Mouse (Mus musculus) limb, embryonic 12.5 days (tissue): ENCODE results near the gene Ccdc83. TPM values are rescaled to one million over a fixed set of nuclear protein-coding genes. Genes with fewer than 3 reads are reported as not detected.
A peak's percentile ranks its signal among the peaks of the same experiment; 100 is the strongest.

Experiments used
- ATAC-seq: fragments of 200-750 bp; cut with Nextera tagmentation; 2 replicates; pipeline ENCODE4 v1.8.0; 2017; ENCODE audit warnings: low read depth, moderate TSS enrichment; ENCODE audit not compliant: insufficient number of reproducible peaks, insufficient read depth, low FRiP score, low TSS enrichment
- H3K27ac ChIP-seq: fragments of 300-500 bp; sonication (generic); 2 replicates; pipeline ENCODE4 v1.5.1; 2016; ENCODE audit warnings: mild to moderate bottlenecking, moderate library complexity
- H3K27me3 ChIP-seq: fragments of 300-500 bp; sonication (generic); 2 replicates; pipeline ENCODE4 v1.6.1; 2016; ENCODE audit warnings: mild to moderate bottlenecking, moderate library complexity
- H3K36me3 ChIP-seq: fragments of 300-500 bp; sonication (generic); 2 replicates; pipeline ENCODE4 v1.6.1; 2016; ENCODE audit warnings: mild to moderate bottlenecking, moderate library complexity
- H3K4me1 ChIP-seq: fragments of 300-500 bp; sonication (generic); replicated peaks from 2 replicates; pipeline ENCODE4 v1.6.1; 2016
- H3K4me2 ChIP-seq: fragments of 300-500 bp; sonication (generic); 2 replicates; pipeline ENCODE4 v1.6.1; 2016; ENCODE audit warnings: mild to moderate bottlenecking, moderate library complexity
- H3K4me3 ChIP-seq: fragments of 300-500 bp; sonication (generic); replicated peaks from 2 replicates; pipeline ENCODE4 v1.5.1; 2016; ENCODE audit warnings: mild to moderate bottlenecking
- H3K9ac ChIP-seq: fragments of 300-500 bp; sonication (generic); replicated peaks from 2 replicates; pipeline ENCODE4 v1.6.1; 2016; ENCODE audit warnings: mild to moderate bottlenecking, moderate library complexity
- H3K9me3 ChIP-seq: fragments of 300-500 bp; sonication (generic); 2 replicates; pipeline ENCODE4 v1.6.1; 2016; ENCODE audit warnings: mild to moderate bottlenecking, moderate library complexity
- WGBS: fragments of 180-500 bp; shearing (Covaris S2); methylation state at CpG from one replicate; pipeline ENCODE4 v1.1.7; 2016; 5-methylcytosine and 5-hydroxymethylcytosine counted together
- polyA plus RNA-seq: library from polyadenylated mRNA; unstranded; fragments of >200 nt; fragmentation: Nextera tagmentation; extraction: Ambion mirVana; gene quantifications from 2 replicates; pipeline ENCODE4 v1.2.1, GENCODE M21; 2016

Gene Ccdc83
- polyA plus RNA-seq, 1 experiment from 2014 or later: not detected

DNA sequence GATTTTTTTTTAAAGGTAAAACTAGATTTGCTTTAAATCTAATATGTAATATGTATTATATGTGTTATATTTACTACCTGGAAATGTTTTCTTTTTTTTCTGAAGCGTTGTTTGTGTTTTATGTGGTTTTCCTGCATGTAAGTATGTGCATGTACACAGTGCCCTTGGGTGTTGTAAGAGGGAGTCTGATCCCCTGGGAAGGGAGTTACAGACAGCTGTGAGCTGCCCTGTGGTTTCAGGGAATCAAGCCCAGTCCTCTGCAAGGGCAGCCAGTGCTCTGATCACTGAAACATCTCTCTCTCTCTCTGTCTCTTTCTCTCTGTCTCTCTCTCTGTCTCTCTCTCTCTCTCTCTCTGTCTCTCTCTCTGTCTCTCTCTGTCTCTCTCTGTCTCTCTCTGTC, 17.2 kb upstream of the Ccdc83 start:
- Histone ChIP-seq H3K4me2 (no peak overlapping the region), H3K36me3 (no peaks in the 10 kb centered on the region), H3K4me3 (no peak overlapping the region), H3K9ac (no peak overlapping the region), H3K9me3 (no peaks in the 10 kb centered on the region), H3K27ac (no peak overlapping the region), H3K4me1 (peaks cover 16% of the 10 kb centered on the region), H3K27me3 (no peaks in the 10 kb centered on the region)
- 86% methylated on average over 1 of the region's 1 CpGs for WGBS
- ATAC-seq: no peak

DNA sequence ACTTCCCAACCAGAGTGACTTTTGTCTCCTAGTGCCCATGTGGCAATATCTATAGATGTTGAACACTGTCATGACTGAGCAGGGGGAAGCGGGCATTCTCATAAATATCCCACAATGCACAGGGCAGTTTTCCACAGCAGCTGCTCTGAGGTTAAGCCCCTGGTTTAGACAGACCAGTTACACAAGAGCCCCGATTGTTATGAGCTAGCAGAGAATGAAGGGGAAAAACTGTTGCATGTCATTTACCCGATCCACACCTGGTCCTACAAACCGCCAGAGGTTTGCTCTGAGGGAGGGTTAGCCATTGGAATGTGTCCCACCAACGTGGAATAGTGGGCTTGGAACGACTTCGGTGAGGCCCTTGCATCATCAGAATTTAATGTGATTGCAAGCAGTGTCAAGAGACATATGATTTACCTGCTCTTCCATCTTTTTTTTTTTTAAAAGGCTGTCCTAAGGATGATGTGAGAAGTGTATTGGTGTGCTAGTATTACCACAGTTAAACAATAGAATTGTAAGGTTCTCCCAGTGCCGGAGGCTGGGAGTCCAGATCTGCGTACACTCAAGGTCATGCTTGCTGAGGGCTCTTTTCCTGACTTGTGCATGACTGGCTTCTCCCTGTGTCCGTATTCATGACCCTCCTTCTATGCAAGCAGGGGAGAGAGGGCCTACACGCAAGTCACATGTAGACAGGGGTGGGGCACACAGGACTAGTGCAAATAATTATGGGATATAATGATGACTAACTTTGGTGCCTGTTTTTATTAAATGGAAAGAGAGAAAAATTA, 16.4 kb upstream of the Ccdc83 start:
- Histone ChIP-seq H3K4me2 (no peak overlapping the region), H3K4me3 (no peak overlapping the region), H3K27me3 (no peaks in the 10 kb centered on the region), H3K4me1 (peaks cover 16% of the 10 kb centered on the region), H3K9ac (no peak overlapping the region), H3K27ac (0 out of 2 replicates have a peak overlapping the region, but pooled peaks have one; percentile 35), H3K36me3 (no peaks in the 10 kb centered on the region), H3K9me3 (no peaks in the 10 kb centered on the region)
- ATAC-seq: 0 out of 2 replicates have a peak, but pooled peaks have one; percentile 57
- 62% methylated on average over 11 of the region's 11 CpGs for WGBS

DNA sequence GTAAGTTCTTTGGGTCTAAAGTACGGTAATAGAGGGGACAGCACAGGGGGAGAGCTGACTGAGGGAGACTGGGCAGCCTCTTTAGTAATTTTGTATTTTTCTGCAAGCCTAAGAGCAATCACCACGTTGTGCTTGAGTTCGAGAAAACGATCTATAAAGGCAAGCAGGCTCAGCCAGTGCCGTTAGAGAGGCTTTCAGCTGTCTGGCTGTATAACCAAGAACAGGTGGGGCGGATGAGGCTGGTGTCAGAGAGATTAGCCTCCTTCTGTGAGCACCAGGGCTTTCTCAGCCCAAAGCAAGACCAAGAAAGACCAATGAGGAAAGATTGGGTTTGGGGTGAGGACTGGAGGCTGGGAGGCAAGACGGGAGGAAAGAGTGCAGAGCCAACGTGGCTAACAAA, 15.3 kb upstream of the Ccdc83 start:
- Histone ChIP-seq H3K9me3 (no peaks in the 10 kb centered on the region), H3K4me1 (peaks cover 16% of the 10 kb centered on the region), H3K4me3 (no peak overlapping the region), H3K4me2 (0 out of 2 replicates have a peak overlapping the region, but pooled peaks have one; percentile 4), H3K27ac (peak overlapping the region; percentile 50; the same call in 1 of the 2 replicates), H3K27me3 (no peaks in the 10 kb centered on the region), H3K9ac (no peak overlapping the region), H3K36me3 (no peaks in the 10 kb centered on the region)
- 28% methylated on average over 8 of the region's 8 CpGs for WGBS
- peak; percentile 26 for ATAC-seq

DNA sequence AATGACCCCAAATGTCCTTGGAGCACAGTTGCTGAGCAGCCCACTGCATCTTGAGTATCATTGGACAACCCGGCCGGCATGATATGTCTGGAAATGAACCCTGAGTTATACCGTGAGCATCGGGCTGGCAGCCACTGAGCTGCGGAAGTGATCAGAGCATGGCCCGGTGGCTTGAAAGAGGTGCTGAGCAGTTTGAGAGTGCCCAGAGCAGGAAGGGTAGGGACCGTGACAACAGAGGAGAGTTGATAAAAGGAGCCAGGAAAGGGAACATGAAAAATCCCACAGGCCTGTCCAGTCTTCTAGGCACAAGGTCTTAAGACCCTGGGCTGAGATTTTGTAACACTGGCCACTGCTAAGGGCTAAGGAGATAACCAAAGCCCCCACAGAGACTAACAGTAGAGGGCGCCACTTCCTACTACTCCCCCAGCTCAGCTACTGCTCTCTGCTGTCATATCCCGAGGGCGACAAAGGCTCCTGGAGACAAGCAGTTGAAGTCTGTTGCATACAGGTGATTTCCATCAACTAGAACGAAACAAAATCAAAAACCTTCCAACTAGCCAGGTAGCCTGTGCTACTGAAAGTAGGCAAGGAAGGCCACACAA, 14.8 kb upstream of the Ccdc83 start:
- H3K4me3 ChIP-seq: no peak overlapping the region
- H3K27ac ChIP-seq: peak overlapping the region; percentile 50; the same call in 1 of the 2 replicates
- H3K4me1 ChIP-seq: peaks cover 16% of the 10 kb centered on the region
- H3K9ac ChIP-seq: no peak overlapping the region
- H3K36me3 ChIP-seq: no peaks in the 10 kb centered on the region
- 0 out of 2 replicates have a peak overlapping the region, but pooled peaks have one; percentile 4 for H3K4me2 ChIP-seq
- 67% methylated on average over 11 of the region's 11 CpGs for WGBS
- no peak for ATAC-seq
- H3K27me3 ChIP-seq: no peaks in the 10 kb centered on the region
- H3K9me3 ChIP-seq: no peaks in the 10 kb centered on the region

DNA sequence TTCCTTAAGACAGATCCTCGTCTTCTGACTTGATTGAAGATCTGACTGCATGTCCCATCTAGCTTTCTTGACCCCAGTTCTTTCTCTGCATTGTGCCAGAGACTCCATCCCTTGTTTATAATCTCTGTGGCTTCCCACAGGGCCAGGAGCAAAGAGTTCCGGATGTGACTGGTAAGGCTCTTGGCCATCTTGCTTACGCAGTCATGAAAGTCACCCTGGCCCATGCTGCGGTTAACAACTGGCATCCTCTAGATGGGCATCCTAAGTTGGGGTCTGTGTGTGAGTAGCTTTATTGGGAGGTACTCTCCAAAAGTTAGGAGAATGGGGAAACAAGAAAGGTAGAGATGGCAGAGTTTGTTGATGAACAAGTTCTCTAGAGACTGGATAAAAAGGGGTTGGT, 13.6 kb upstream of the Ccdc83 start:
- Histone ChIP-seq H3K4me3 (no peak overlapping the region), H3K4me2 (no peak overlapping the region), H3K9ac (no peak overlapping the region), H3K4me1 (peaks cover 16% of the 10 kb centered on the region), H3K27ac (no peak overlapping the region), H3K36me3 (no peaks in the 10 kb centered on the region), H3K27me3 (no peaks in the 10 kb centered on the region), H3K9me3 (no peaks in the 10 kb centered on the region)
- 91% methylated on average over 4 of the region's 4 CpGs for WGBS
- no peak for ATAC-seq

DNA sequence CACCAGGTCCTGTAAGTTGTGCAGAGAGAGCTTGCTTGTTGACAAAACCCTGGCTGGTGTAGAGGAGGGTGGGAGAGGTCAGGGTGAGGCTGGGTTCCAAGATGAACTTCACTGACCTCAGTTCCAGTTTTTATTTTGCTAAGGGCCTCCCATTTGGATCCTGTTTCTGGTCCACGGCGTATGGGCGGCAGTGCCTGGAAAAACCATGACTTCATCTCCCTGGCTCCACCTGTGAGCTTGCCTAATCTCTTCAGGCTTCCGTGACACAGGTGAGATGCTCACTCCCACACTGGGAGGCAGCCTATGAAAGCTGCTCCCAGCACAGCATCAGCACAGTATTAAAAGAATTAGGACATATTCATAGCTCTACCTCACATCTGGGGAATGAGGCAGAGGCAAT, 12.2 kb upstream of the Ccdc83 start:
- H3K27me3 ChIP-seq: no peaks in the 10 kb centered on the region
- no peak overlapping the region for H3K4me3 ChIP-seq
- H3K36me3 ChIP-seq: no peaks in the 10 kb centered on the region
- ATAC-seq: no peak
- no peaks in the 10 kb centered on the region for H3K9me3 ChIP-seq
- no peak overlapping the region for H3K9ac ChIP-seq
- 81% methylated on average over 4 of the region's 4 CpGs for WGBS
- no peak overlapping the region for H3K4me2 ChIP-seq
- peaks cover 16% of the 10 kb centered on the region for H3K4me1 ChIP-seq
- H3K27ac ChIP-seq: no peak overlapping the region

DNA sequence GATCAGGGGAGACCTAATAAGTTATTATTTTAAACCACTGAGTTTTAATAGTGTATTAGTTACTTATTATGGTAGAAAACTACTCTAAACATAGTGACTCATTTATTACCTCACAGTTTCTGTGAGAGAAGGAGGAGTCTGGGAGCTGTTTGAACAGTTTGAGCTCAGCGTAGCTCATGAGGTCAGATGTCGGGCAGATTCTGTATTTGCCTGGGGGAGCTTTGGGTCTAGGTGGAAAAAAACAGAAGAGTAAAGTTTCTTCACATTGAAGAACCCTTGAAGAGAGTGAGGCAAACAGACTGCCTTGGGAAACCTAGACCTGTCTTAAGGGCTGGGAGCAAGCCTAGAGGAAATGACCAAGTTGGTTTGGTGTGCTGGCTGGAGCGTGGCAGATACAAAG, 11.7 kb upstream of the Ccdc83 start:
- no peak overlapping the region for H3K9ac ChIP-seq
- H3K4me2 ChIP-seq: no peak overlapping the region
- H3K4me3 ChIP-seq: no peak overlapping the region
- no peaks in the 10 kb centered on the region for H3K27me3 ChIP-seq
- WGBS: 68% methylated on average over 3 of the region's 3 CpGs
- ATAC-seq: no peak
- no peak overlapping the region for H3K27ac ChIP-seq
- H3K36me3 ChIP-seq: no peaks in the 10 kb centered on the region
- no peaks in the 10 kb centered on the region for H3K9me3 ChIP-seq
- peaks cover 16% of the 10 kb centered on the region for H3K4me1 ChIP-seq

DNA sequence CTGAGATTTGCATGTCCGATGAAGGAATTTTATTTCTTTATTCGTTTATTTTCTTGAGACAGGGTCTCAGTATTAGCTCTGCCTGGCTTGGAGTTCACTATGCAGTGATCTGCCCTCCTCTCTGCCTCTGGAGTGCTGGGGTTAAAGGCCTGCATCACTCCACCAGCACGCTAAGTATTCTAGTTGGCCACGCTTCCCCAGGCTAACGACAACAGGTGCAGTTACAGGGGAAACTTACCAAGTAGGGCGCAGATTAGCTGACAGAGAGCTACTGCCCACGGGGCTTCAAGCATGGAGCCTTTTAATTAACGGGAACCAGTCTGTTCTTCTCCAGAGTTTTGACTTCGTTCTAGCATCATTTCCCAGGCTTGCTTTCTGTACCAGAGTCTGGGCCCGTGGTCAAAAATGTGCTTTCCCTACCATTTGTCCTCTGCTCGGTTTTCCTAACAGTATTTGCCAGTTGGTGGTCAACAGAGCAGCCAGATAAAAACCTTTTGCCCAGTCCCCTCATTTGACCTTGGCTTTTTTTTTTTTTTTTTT, 9.1 kb upstream of the Ccdc83 start:
- Histone ChIP-seq H3K9me3 (no peaks in the 10 kb centered on the region; the same call in 1 of the 2 replicates), H3K9ac (no peak overlapping the region), H3K4me2 (no peak overlapping the region), H3K36me3 (no peaks in the 10 kb centered on the region), H3K27ac (no peak overlapping the region), H3K4me1 (no peaks in the 10 kb centered on the region), H3K4me3 (no peak overlapping the region), H3K27me3 (no peaks in the 10 kb centered on the region)
- ATAC-seq: no peak
- 48% methylated on average over 11 of the region's 11 CpGs for WGBS

DNA sequence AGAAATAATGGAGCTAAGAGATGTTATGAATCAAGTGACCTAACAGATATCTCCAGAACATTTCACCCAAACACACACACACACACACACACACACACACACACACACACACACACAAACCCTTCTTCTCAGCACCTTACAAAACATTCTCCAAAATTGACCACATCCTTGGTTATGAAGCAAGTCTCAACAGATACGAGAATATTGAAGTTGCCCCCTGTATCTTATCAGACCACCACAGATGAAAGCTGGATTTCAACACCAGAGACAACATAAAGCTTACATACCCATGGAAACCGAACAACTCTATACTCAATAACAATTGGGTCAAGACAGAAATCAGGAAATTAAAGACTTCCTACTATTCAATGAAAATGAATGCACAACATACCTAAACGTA, 4.6 kb upstream of the Ccdc83 start:
- WGBS: 84% methylated on average over 3 of the region's 3 CpGs
- Histone ChIP-seq H3K4me2 (no peak overlapping the region), H3K4me3 (no peak overlapping the region), H3K9ac (no peak overlapping the region), H3K4me1 (no peaks in the 10 kb centered on the region; the same call in 1 of the 2 replicates), H3K36me3 (no peaks in the 10 kb centered on the region), H3K27me3 (no peaks in the 10 kb centered on the region), H3K27ac (no peak overlapping the region), H3K9me3 (no peaks in the 10 kb centered on the region; the same call in 1 of the 2 replicates)
- ATAC-seq: no peak

DNA sequence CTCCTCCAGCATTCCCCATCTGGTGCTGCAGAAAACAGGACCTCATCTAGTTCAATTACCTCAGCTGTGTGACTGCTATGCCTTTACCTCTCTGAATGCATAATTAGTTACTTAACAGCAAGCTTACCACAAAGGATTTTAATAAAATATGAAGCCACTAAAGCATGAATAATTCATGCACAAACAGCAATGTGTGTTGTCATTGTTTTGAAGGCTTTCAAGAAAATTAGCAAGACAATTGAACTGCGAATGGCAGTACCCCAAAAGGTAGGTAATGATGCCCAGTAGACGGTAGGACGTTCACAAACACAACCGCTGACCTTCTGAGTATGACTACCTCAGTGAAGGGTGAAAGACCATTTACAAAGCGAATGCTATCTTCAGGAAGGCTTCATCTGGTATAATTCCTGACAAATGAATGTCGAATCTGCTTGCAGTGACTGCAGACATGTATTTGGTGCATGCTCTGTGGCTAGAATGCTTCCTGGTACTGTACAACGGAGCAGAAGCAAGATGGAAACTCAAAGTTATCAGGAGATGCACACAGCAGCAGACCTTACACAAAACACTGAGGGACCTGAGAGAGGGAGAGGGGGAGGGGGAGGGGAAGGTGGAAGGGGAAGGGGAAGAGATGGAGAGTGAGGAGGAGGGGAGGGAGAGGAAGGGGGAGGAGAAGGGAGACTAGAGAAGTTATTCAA, 3.5 kb downstream of the Ccdc83 start:
- no peak overlapping the region for H3K9ac ChIP-seq
- H3K4me1 ChIP-seq: no peaks in the 10 kb centered on the region; the same call in 1 of the 2 replicates
- no peak overlapping the region for H3K4me2 ChIP-seq
- no peak overlapping the region for H3K4me3 ChIP-seq
- WGBS: 35% methylated on average over 7 of the region's 7 CpGs
- H3K27ac ChIP-seq: no peak overlapping the region
- no peaks in the 10 kb centered on the region for H3K9me3 ChIP-seq
- no peaks in the 10 kb centered on the region for H3K27me3 ChIP-seq
- H3K36me3 ChIP-seq: no peaks in the 10 kb centered on the region
- no peak for ATAC-seq

DNA sequence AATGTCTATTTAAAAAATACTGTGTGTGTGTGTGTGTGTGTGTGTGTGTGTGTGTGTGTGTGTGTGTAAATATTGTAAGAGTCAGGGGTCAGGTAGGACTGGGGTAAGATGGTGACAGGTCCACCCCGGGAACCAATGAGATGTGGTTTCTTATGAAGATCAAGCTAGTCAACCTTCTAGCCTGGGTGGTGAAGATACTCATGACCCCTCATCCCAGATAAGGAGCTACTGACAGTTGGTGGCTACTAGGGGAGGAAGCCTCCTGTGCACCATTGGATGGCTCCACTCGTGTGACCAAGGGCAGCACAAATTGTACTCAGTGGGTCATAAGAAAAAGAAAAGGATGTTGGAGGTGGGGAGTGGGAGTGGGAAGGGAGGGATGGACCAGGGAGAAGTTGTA, 5.7 kb downstream of the Ccdc83 start:
- Histone ChIP-seq H3K4me2 (no peak overlapping the region), H3K27me3 (no peaks in the 10 kb centered on the region), H3K36me3 (no peaks in the 10 kb centered on the region), H3K4me1 (no peaks in the 10 kb centered on the region), H3K9me3 (no peaks in the 10 kb centered on the region), H3K27ac (no peak overlapping the region), H3K4me3 (no peak overlapping the region), H3K9ac (no peak overlapping the region)
- WGBS: 81% methylated on average over 2 of the region's 2 CpGs
- no peak for ATAC-seq
